Mouse (Mus musculus): ENCODE data around the gene Slc22a8. TPM values are rescaled to one million over a fixed set of nuclear protein-coding genes. Genes with fewer than 3 reads are reported as not detected.

Gene Slc22a8
- not detected for polyA plus RNA-seq (2014; fragmentation: Illumina TruSeq; extraction: RNeasy Lipid Tissue Mini Kit (QIAGEN cat#74804); ENCODE audit: low read depth, low replicate concordance)

DNA sequence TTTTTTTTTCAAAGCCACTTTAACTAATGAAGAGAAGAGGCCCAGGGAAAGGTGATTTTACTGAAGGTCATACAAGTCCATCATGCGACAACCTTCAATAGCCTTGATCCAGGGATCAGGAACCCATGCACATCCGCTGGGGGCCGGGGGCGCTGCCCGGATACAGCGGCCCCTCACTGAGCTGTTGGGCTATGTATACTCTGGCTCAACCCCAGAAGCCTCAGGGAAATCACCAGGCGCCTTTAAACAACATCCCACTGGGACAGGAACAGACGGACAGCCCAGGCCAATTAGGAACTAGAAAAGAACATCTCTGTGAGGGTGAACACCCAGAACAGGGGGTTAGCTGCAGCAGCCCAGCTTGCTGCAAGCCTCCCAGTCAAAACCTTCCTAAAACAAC is at the start of gene Slc22a8:
Gene Slc22a8 (plus strand): TSS at position 301 of the 400 bp plus-strand sequence.

DNA sequence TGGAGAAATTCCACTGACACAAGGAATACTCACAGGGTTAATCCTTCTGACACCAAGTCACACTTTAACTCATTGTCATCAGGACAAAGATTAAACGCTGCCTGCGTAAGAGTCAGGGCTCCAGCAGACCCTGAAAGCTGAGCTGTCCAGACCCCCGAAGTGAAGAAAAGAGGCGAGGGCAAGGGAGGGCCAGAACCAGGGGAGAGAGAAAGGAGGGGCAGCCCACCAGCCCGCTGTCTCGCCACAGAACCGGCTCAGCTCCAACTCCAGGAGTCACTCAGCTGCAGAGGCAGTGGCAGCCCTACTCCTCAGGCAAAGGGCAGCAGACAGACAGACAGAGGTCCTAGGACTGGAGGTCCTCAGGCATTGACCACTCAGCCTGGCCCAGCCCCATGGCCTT is 26.9 kb downstream of the Slc22a8 start, which contains the start of gene Slc22a6:
Gene Slc22a6 (plus strand): TSS at position 136 of the 400 bp plus-strand sequence.

Other genes starting within 250 kb of the Slc22a8 start
- 451 TPM for gene Slc22a30, start 186.1 kb upstream of the Slc22a8 start, polyA plus RNA-seq (2014; fragmentation: Illumina TruSeq; extraction: RNeasy Lipid Tissue Mini Kit (QIAGEN cat#74804); ENCODE audit: low read depth, low replicate concordance)
- not detected for gene Slc22a6, start 26.8 kb downstream of the Slc22a8 start, polyA plus RNA-seq (2014; fragmentation: Illumina TruSeq; extraction: RNeasy Lipid Tissue Mini Kit (QIAGEN cat#74804); ENCODE audit: low read depth, low replicate concordance)
- gene Chrm1, start 72.5 kb downstream of the Slc22a8 start, polyA plus RNA-seq (2014; fragmentation: Illumina TruSeq; extraction: RNeasy Lipid Tissue Mini Kit (QIAGEN cat#74804); ENCODE audit: low read depth, low replicate concordance), result 0.08 TPM
- gene Slc3a2, start 132.1 kb downstream of the Slc22a8 start, polyA plus RNA-seq (2014; fragmentation: Illumina TruSeq; extraction: RNeasy Lipid Tissue Mini Kit (QIAGEN cat#74804); ENCODE audit: low read depth, low replicate concordance), result 49.2 TPM
- gene Wdr74, start 144.6 kb downstream of the Slc22a8 start, polyA plus RNA-seq (2014; fragmentation: Illumina TruSeq; extraction: RNeasy Lipid Tissue Mini Kit (QIAGEN cat#74804); ENCODE audit: low read depth, low replicate concordance), result 8.7 TPM
- gene 1700092M07Rik, start 149.5 kb downstream of the Slc22a8 start, polyA plus RNA-seq (2014; fragmentation: Illumina TruSeq; extraction: RNeasy Lipid Tissue Mini Kit (QIAGEN cat#74804); ENCODE audit: low read depth, low replicate concordance), result not detected
- gene Stx5a, start 150.2 kb downstream of the Slc22a8 start, polyA plus RNA-seq (2014; fragmentation: Illumina TruSeq; extraction: RNeasy Lipid Tissue Mini Kit (QIAGEN cat#74804); ENCODE audit: low read depth, low replicate concordance), result 45.2 TPM
- 39.4 TPM for gene Nxf1, start 165.8 kb downstream of the Slc22a8 start, polyA plus RNA-seq (2014; fragmentation: Illumina TruSeq; extraction: RNeasy Lipid Tissue Mini Kit (QIAGEN cat#74804); ENCODE audit: low read depth, low replicate concordance)
- gene Tmem223, start 179.7 kb downstream of the Slc22a8 start, polyA plus RNA-seq (2014; fragmentation: Illumina TruSeq; extraction: RNeasy Lipid Tissue Mini Kit (QIAGEN cat#74804); ENCODE audit: low read depth, low replicate concordance), result 19.2 TPM
- 30.8 TPM for gene Tmem179b, start 183.2 kb downstream of the Slc22a8 start, polyA plus RNA-seq (2014; fragmentation: Illumina TruSeq; extraction: RNeasy Lipid Tissue Mini Kit (QIAGEN cat#74804); ENCODE audit: low read depth, low replicate concordance)
- gene Taf6l, start 195.2 kb downstream of the Slc22a8 start, polyA plus RNA-seq (2014; fragmentation: Illumina TruSeq; extraction: RNeasy Lipid Tissue Mini Kit (QIAGEN cat#74804); ENCODE audit: low read depth, low replicate concordance), result not detected
- gene Polr2g, start 207.3 kb downstream of the Slc22a8 start, polyA plus RNA-seq (2014; fragmentation: Illumina TruSeq; extraction: RNeasy Lipid Tissue Mini Kit (QIAGEN cat#74804); ENCODE audit: low read depth, low replicate concordance), result 19.2 TPM
- not detected for gene Zbtb3, start 211.3 kb downstream of the Slc22a8 start, polyA plus RNA-seq (2014; fragmentation: Illumina TruSeq; extraction: RNeasy Lipid Tissue Mini Kit (QIAGEN cat#74804); ENCODE audit: low read depth, low replicate concordance)
- gene Ttc9c, start 228.1 kb downstream of the Slc22a8 start, polyA plus RNA-seq (2014; fragmentation: Illumina TruSeq; extraction: RNeasy Lipid Tissue Mini Kit (QIAGEN cat#74804); ENCODE audit: low read depth, low replicate concordance), result 27.0 TPM
- gene Hnrnpul2, start 228.8 kb downstream of the Slc22a8 start, polyA plus RNA-seq (2014; fragmentation: Illumina TruSeq; extraction: RNeasy Lipid Tissue Mini Kit (QIAGEN cat#74804); ENCODE audit: low read depth, low replicate concordance), result 49.7 TPM
- gene AC129217.1, start 238.5 kb downstream of the Slc22a8 start, polyA plus RNA-seq (2014; fragmentation: Illumina TruSeq; extraction: RNeasy Lipid Tissue Mini Kit (QIAGEN cat#74804); ENCODE audit: low read depth, low replicate concordance), result not detected
- 6.6 TPM for gene Bscl2, start 246.2 kb downstream of the Slc22a8 start, polyA plus RNA-seq (2014; fragmentation: Illumina TruSeq; extraction: RNeasy Lipid Tissue Mini Kit (QIAGEN cat#74804); ENCODE audit: low read depth, low replicate concordance)
- gene Gng3, start 247.9 kb downstream of the Slc22a8 start, polyA plus RNA-seq (2014; fragmentation: Illumina TruSeq; extraction: RNeasy Lipid Tissue Mini Kit (QIAGEN cat#74804); ENCODE audit: low read depth, low replicate concordance), result not detected

Data from liver, adult 10 weeks (tissue).